Comparison of ENCODE assay signal across 21 mouse cellular contexts in the genomic region with DNA sequence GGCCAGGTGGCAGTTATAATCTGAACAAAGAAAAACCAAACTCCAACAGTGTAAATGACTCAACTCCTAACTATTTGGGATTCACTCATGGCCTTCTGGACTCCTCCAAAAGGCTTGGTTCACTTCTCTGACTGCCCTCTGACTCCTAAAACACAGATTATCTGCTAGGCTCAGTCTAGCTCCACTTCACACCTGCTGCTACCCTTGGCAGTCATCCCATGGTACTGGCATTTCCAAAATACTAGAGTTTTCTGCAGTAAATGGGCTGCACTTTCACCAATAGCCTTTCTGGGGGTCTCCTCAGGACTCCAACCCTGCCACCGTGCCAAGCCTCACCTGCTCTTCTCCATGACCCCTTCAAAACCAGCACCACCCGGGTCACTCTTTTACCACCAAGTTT.
DNase-seq lines count a peak whose midpoint lies in the region; ATAC-seq and TF ChIP-seq lines count a peak whose summit lies in the region.
"Had no signal": no experiment of that assay in that cellular context is flagged by ENCODE, and none has a peak within 500 bp of the region (broad histone marks: within the 10 kb centered on the region; RNA-seq: fewer than 3 reads in every experiment).

No protein-coding gene starts in this region.

- no peak for TF ChIP-seq POLR2A in myocyte (IDR thresholded peaks at IDR 0.05; ENCODE audit: insufficient read length, low read depth)

- ATAC-seq in cerebellum, adult (ENCODE audit: insufficient number of reproducible peaks, low FRiP score, low TSS enrichment) = no peak
- ATAC-seq: forebrain, embryonic 14.5 days; forebrain, embryonic 16.5 days had no signal

- H3ac ChIP-seq in myocyte (ENCODE audit: control insufficient read depth, insufficient read length) = no peak overlapping the region

- no peaks in the 10 kb centered on the region for H3K36me3 ChIP-seq in myocyte (ENCODE audit: control insufficient read depth, insufficient read depth)
- H3K36me3 ChIP-seq: embryonic facial prominence, embryonic 13.5 days; embryonic facial prominence, embryonic 15.5 days; forebrain, embryonic 10.5 days; forebrain, embryonic 12.5 days had no signal

- H3K4me2 ChIP-seq in myocyte (ENCODE audit: low read depth) = no peak overlapping the region
- H3K4me2 ChIP-seq: embryonic facial prominence, embryonic 13.5 days; embryonic facial prominence, embryonic 15.5 days; forebrain, embryonic 12.5 days had no signal

- H3K79me2 ChIP-seq in myocyte (ENCODE audit: control insufficient read depth, insufficient read depth) = no peaks in the 10 kb centered on the region

- no peak overlapping the region for H3K4me3 ChIP-seq in myocyte
- H3K4me3 ChIP-seq: embryonic facial prominence, embryonic 13.5 days; embryonic facial prominence, embryonic 15.5 days; erythroblast, embryonic 14.5 days; forebrain, embryonic 10.5 days; forebrain, embryonic 12.5 days had no signal

- H3K27me3 ChIP-seq in myocyte (ENCODE audit: control insufficient read depth, insufficient read depth, insufficient read length) = no peaks in the 10 kb centered on the region
- H3K27me3 ChIP-seq: embryonic facial prominence, embryonic 13.5 days; embryonic facial prominence, embryonic 15.5 days; forebrain, embryonic 12.5 days had no signal

- peak; percentile 52 to 72 for DNase-seq in cerebellum, postnatal 10 days
- no peak for DNase-seq in cerebellum, adult 8-10 months
- DNase-seq in cerebellum, postnatal 25 days = peak; percentile 27 to 40
- DNase-seq in 3T3-L1 (ENCODE audit: low read depth, low spot score) = peak; percentile 18
- no peak for DNase-seq in B cell, adult 2 months
- DNase-seq: adrenal gland, adult 2 months; adrenal gland, postnatal 10 days; adrenal gland, postnatal 25 days; cerebellum, adult 18-20 months; cerebellum, adult 9-10 months; cerebellum, postnatal 36 days; embryo, embryonic 11 days had no signal

TF ChIP-seq in myocyte, 11 proteins besides CTCF, POLR2A, EP300 and RAD21:
- TF ChIP-seq E2F4 (IDR thresholded peaks at IDR 0.05; ENCODE audit: insufficient read depth) (no peak), REST (IDR thresholded peaks at IDR 0.05; ENCODE audit: insufficient read depth, insufficient read length) (no peak), TCF12 (IDR thresholded peaks at IDR 0.05; ENCODE audit: insufficient read depth, poor library complexity, severe bottlenecking) (peak; percentile 16), MYOD1 (IDR thresholded peaks at IDR 0.05; ENCODE audit: control insufficient read depth in 1 of 3, insufficient read length in 2 of 3, low read depth in 2 of 3) (peak in 2 of 3 experiments; percentile 63 to 83), POLR2AphosphoS2 (IDR thresholded peaks at IDR 0.05; ENCODE audit: insufficient read length, low read depth) (no peak), TCF3 (IDR thresholded peaks at IDR 0.05; ENCODE audit: insufficient read length, low read depth) (no peak), MYOG (IDR thresholded peaks at IDR 0.05; ENCODE audit: control insufficient read depth in 1 of 3, insufficient read depth in 1 of 3, insufficient read length in 2 of 3, low read depth in 2 of 3) (peak in 1 of 3 experiments; percentile 23), MAX (IDR thresholded peaks at IDR 0.05; ENCODE audit: low read depth) (no peak), USF1 (IDR thresholded peaks at IDR 0.05; ENCODE audit: low read depth) (no peak), SRF (IDR thresholded peaks at IDR 0.05; ENCODE audit: control insufficient read depth, insufficient read length, low read depth) (no peak)

Comparison
In these comparisons a context has a peak if more than half of its experiments do, and no peak if none do; other contexts are left out.
1. DNase-seq: peak in cerebellum, postnatal 10 days (2 of 2), cerebellum, postnatal 25 days (2 of 2) and 3T3-L1 (single experiment); none in cerebellum, adult 8-10 months (single experiment) and B cell, adult 2 months (0 of 2).